Mouse (Mus musculus): ENCODE results near the gene Serp2. TPM values are rescaled to one million over a fixed set of nuclear protein-coding genes. Genes with fewer than 3 reads are reported as not detected.

Gene Serp2
- polyA plus RNA-seq (2015; fragmentation: Nextera tagmentation; extraction: Ambion mirVana) = 129 and 142 TPM in 2 replicates

GRCm38 (mm10) chr14:76556852-76557208 lies at the start of gene Serp2:
Gene Serp2 (minus strand): TSS chr14:76556889.
- H3K27me3 ChIP-seq = no peaks in the 10 kb centered on the region; the same call in 1 of the 2 replicates
- H3K4me3 ChIP-seq = peak within 1 kb of the TSS; percentile 75
- H3K27ac ChIP-seq (replicated peaks) = peak within 1 kb of the TSS; percentile 92
- 10% methylated on average over 17 of the region's 17 CpGs for whole genome bisulfite sequencing
- peak within 1 kb of the TSS; percentile 96 for H3K9ac ChIP-seq
- H3K4me2 ChIP-seq = peak within 1 kb of the TSS; percentile 84
- peak; percentile 13; the same call in 1 of the 2 replicates for ATAC-seq (ENCODE audit: low read depth)
- H3K9me3 ChIP-seq = no peaks in the 10 kb centered on the region
- peaks cover 38% of the 10 kb centered on the region for H3K4me1 ChIP-seq (replicated peaks)
- no peaks in the 10 kb centered on the region for H3K36me3 ChIP-seq

GRCm38 (mm10) chr14:76605931-76606534 lies 49.3 kb upstream of the Serp2 start:
- WGBS = 37% methylated on average over 13 of the region's 13 CpGs
- H3K4me1 ChIP-seq (replicated peaks) = peaks cover 28% of the 10 kb centered on the region
- no peak overlapping the region for H3K4me3 ChIP-seq
- no peak overlapping the region for H3K4me2 ChIP-seq
- no peak for ATAC-seq (ENCODE audit: low read depth)
- H3K36me3 ChIP-seq = no peaks in the 10 kb centered on the region
- H3K27me3 ChIP-seq = no peaks in the 10 kb centered on the region
- H3K27ac ChIP-seq (replicated peaks) = peak overlapping the region; percentile 59
- no peaks in the 10 kb centered on the region for H3K9me3 ChIP-seq
- 0 out of 2 replicates have a peak overlapping the region, but pooled peaks have one; percentile 22 for H3K9ac ChIP-seq

GRCm38 (mm10) chr14:76604012-76604411 lies 47.3 kb upstream of the Serp2 start:
- 90% methylated on average over 6 of the region's 6 CpGs for WGBS
- no peaks in the 10 kb centered on the region for H3K36me3 ChIP-seq
- H3K4me3 ChIP-seq = no peak overlapping the region
- H3K27me3 ChIP-seq = no peaks in the 10 kb centered on the region
- ATAC-seq (ENCODE audit: low read depth) = no peak
- no peak overlapping the region for H3K27ac ChIP-seq (replicated peaks)
- no peaks in the 10 kb centered on the region for H3K9me3 ChIP-seq
- no peak overlapping the region for H3K9ac ChIP-seq
- peaks cover 27% of the 10 kb centered on the region; the same call in 1 of the 2 replicates for H3K4me1 ChIP-seq (replicated peaks)
- no peak overlapping the region for H3K4me2 ChIP-seq

GRCm38 (mm10) chr14:76601654-76602053 lies 45.0 kb upstream of the Serp2 start:
- no peak overlapping the region for H3K4me3 ChIP-seq
- no peaks in the 10 kb centered on the region for H3K9me3 ChIP-seq
- H3K27me3 ChIP-seq = no peaks in the 10 kb centered on the region
- no peak overlapping the region for H3K27ac ChIP-seq (replicated peaks)
- peaks cover 35% of the 10 kb centered on the region for H3K4me1 ChIP-seq (replicated peaks)
- no peak overlapping the region for H3K9ac ChIP-seq
- no peak for ATAC-seq (ENCODE audit: low read depth)
- 82% methylated on average over 4 of the region's 4 CpGs for WGBS
- H3K36me3 ChIP-seq = no peaks in the 10 kb centered on the region
- H3K4me2 ChIP-seq = no peak overlapping the region

GRCm38 (mm10) chr14:76600391-76600790 lies 43.7 kb upstream of the Serp2 start:
- peaks cover 26% of the 10 kb centered on the region for H3K4me1 ChIP-seq (replicated peaks)
- H3K27ac ChIP-seq (replicated peaks) = no peak overlapping the region
- H3K4me2 ChIP-seq = no peak overlapping the region
- H3K9me3 ChIP-seq = no peaks in the 10 kb centered on the region
- WGBS = 87% methylated on average over 3 of the region's 3 CpGs
- no peaks in the 10 kb centered on the region for H3K36me3 ChIP-seq
- no peak for ATAC-seq (ENCODE audit: low read depth)
- H3K9ac ChIP-seq = no peak overlapping the region
- H3K27me3 ChIP-seq = no peaks in the 10 kb centered on the region
- H3K4me3 ChIP-seq = no peak overlapping the region

GRCm38 (mm10) chr14:76599706-76600105 lies 43.0 kb upstream of the Serp2 start:
- no peak for ATAC-seq (ENCODE audit: low read depth)

GRCm38 (mm10) chr14:76598518-76599216 lies 42.0 kb upstream of the Serp2 start:
- H3K27ac ChIP-seq (replicated peaks) = peak overlapping the region; percentile 76
- peaks cover 24% of the 10 kb centered on the region for H3K4me1 ChIP-seq (replicated peaks)
- H3K9me3 ChIP-seq = no peaks in the 10 kb centered on the region
- H3K9ac ChIP-seq = peak overlapping the region; percentile 63; the same call in 1 of the 2 replicates
- no peaks in the 10 kb centered on the region for H3K36me3 ChIP-seq
- 4% methylated on average over 12 of the region's 12 CpGs for WGBS
- no peaks in the 10 kb centered on the region for H3K27me3 ChIP-seq
- ATAC-seq (ENCODE audit: low read depth) = peak; percentile 72; the same call in 1 of the 2 replicates
- peak overlapping the region; percentile 30 for H3K4me3 ChIP-seq
- H3K4me2 ChIP-seq = peak overlapping the region; percentile 60

More at GRCm38 (mm10) chr14:76599706-76600105, 43.0 kb upstream of the Serp2 start:
- Histone ChIP-seq H3K27me3 (no peaks in the 10 kb centered on the region), H3K4me1 (replicated peaks) (peaks cover 23% of the 10 kb centered on the region), H3K9ac (no peak overlapping the region), H3K36me3 (no peaks in the 10 kb centered on the region), H3K27ac (replicated peaks) (no peak overlapping the region), H3K9me3 (no peaks in the 10 kb centered on the region), H3K4me2 (no peak overlapping the region), H3K4me3 (no peak overlapping the region)
- 43% methylated on average over 4 of the region's 4 CpGs for WGBS

GRCm38 (mm10) chr14:76597751-76598150 lies 41.1 kb upstream of the Serp2 start:
- no peaks in the 10 kb centered on the region for H3K9me3 ChIP-seq
- H3K36me3 ChIP-seq = no peaks in the 10 kb centered on the region
- peaks cover 24% of the 10 kb centered on the region for H3K4me1 ChIP-seq (replicated peaks)
- H3K4me2 ChIP-seq = no peak overlapping the region
- no peak for ATAC-seq (ENCODE audit: low read depth)
- no peak overlapping the region for H3K9ac ChIP-seq
- H3K27me3 ChIP-seq = no peaks in the 10 kb centered on the region
- H3K27ac ChIP-seq (replicated peaks) = no peak overlapping the region
- no peak overlapping the region for H3K4me3 ChIP-seq

GRCm38 (mm10) chr14:76595048-76595859 lies 38.6 kb upstream of the Serp2 start:
- H3K9ac ChIP-seq = no peak overlapping the region
- no peak overlapping the region; the same call in 1 of the 2 replicates for H3K27ac ChIP-seq (replicated peaks)
- no peaks in the 10 kb centered on the region for H3K27me3 ChIP-seq
- WGBS = 60% methylated on average over 9 of the region's 9 CpGs
- H3K4me3 ChIP-seq = no peak overlapping the region
- ATAC-seq (ENCODE audit: low read depth) = no peak
- no peaks in the 10 kb centered on the region for H3K36me3 ChIP-seq
- H3K4me1 ChIP-seq (replicated peaks) = peaks cover 24% of the 10 kb centered on the region
- no peak overlapping the region for H3K4me2 ChIP-seq
- no peaks in the 10 kb centered on the region for H3K9me3 ChIP-seq

GRCm38 (mm10) chr14:76594351-76594885 lies 37.7 kb upstream of the Serp2 start:
- no peaks in the 10 kb centered on the region for H3K9me3 ChIP-seq
- H3K36me3 ChIP-seq = no peaks in the 10 kb centered on the region
- H3K27me3 ChIP-seq = no peaks in the 10 kb centered on the region
- no peak overlapping the region for H3K4me2 ChIP-seq
- H3K4me3 ChIP-seq = no peak overlapping the region
- no peak overlapping the region for H3K9ac ChIP-seq
- no peak overlapping the region; the same call in 1 of the 2 replicates for H3K27ac ChIP-seq (replicated peaks)
- peaks cover 19% of the 10 kb centered on the region for H3K4me1 ChIP-seq (replicated peaks)
- WGBS = 86% methylated on average over 6 of the region's 6 CpGs
- no peak for ATAC-seq (ENCODE audit: low read depth)

- 93% methylated on average over 15 of the region's 15 CpGs for WGBS
- ATAC-seq (ENCODE audit: low read depth) = no peak
- H3K27ac ChIP-seq (replicated peaks) = no peak overlapping the region
- H3K27me3 ChIP-seq = no peaks in the 10 kb centered on the region
- no peak overlapping the region for H3K9ac ChIP-seq
- no peaks in the 10 kb centered on the region for H3K9me3 ChIP-seq
- H3K4me2 ChIP-seq = no peak overlapping the region
- H3K4me3 ChIP-seq = no peak overlapping the region
- peaks cover 14% of the 10 kb centered on the region for H3K4me1 ChIP-seq (replicated peaks)
- H3K36me3 ChIP-seq = no peaks in the 10 kb centered on the region
Measured at GRCm38 (mm10) chr14:76593630-76594193, 37.0 kb upstream of the Serp2 start.

Measured in neural tube, embryonic 13.5 days (tissue).